In genomic region chr1:179142177-179142576, GRCm38 (mm10) we compare ENCODE assay signal across 9 mouse cellular contexts.
DNase-seq lines count a peak whose midpoint lies in the region; ATAC-seq and TF ChIP-seq lines count a peak whose summit lies in the region.
"Had no signal": no experiment of that assay in that cellular context is flagged by ENCODE, and none has a peak within 500 bp of the region (broad histone marks: within the 10 kb centered on the region; RNA-seq: fewer than 3 reads in every experiment).

No protein-coding gene starts in this region.

- no peak for TF ChIP-seq EP300 in stomach, postnatal 0 days (optimal IDR thresholded peaks at IDR 0.05)

- H3K9ac ChIP-seq in heart, embryonic 12.5 days, result no peak overlapping the region
- no peak overlapping the region for H3K9ac ChIP-seq in stomach, postnatal 0 days (ENCODE audit: low read length)

- no peaks in the 10 kb centered on the region for H3K27me3 ChIP-seq in heart, embryonic 12.5 days (replicated peaks)
- no peaks in the 10 kb centered on the region for H3K27me3 ChIP-seq in stomach, postnatal 0 days (ENCODE audit: control insufficient read depth, insufficient read depth, low read length)

- peaks cover 6% of the 10 kb centered on the region for H3K4me1 ChIP-seq in heart, embryonic 12.5 days (replicated peaks)
- no peaks in the 10 kb centered on the region for H3K4me1 ChIP-seq in stomach, postnatal 0 days (replicated peaks; ENCODE audit: control insufficient read depth, insufficient read depth)

- H3K4me3 ChIP-seq in heart, embryonic 12.5 days, result no peak overlapping the region
- H3K4me3 ChIP-seq in stomach, postnatal 0 days (ENCODE audit: low read depth, low read length), result no peak overlapping the region
- H3K4me3 ChIP-seq: erythroblast, embryonic 14.5 days had no signal

- H3K4me2 ChIP-seq in heart, embryonic 12.5 days, result no peak overlapping the region
- H3K4me2 ChIP-seq in stomach, postnatal 0 days (replicated peaks; ENCODE audit: low read depth), result no peak overlapping the region

- 25% methylated on average over 3 of the region's 3 CpGs for WGBS in heart, embryonic 12.5 days
- WGBS in stomach, postnatal 0 days, result 33% methylated on average over 3 of the region's 3 CpGs

- no peaks in the 10 kb centered on the region for H3K36me3 ChIP-seq in heart, embryonic 12.5 days
- H3K36me3 ChIP-seq in stomach, postnatal 0 days (ENCODE audit: control insufficient read depth, insufficient read depth, low read length), result no peaks in the 10 kb centered on the region

- peak; percentile 81 for TF ChIP-seq CTCF in stomach, postnatal 0 days (IDR thresholded peaks at IDR 0.05; ENCODE audit: low read depth)

- H3K9me3 ChIP-seq in heart, embryonic 12.5 days (replicated peaks), result no peaks in the 10 kb centered on the region
- H3K9me3 ChIP-seq in stomach, postnatal 0 days (ENCODE audit: control insufficient read depth, low read length), result no peaks in the 10 kb centered on the region

- no peak overlapping the region for H3K27ac ChIP-seq in heart, embryonic 12.5 days (ENCODE audit: poor library complexity, severe bottlenecking)
- no peak overlapping the region for H3K27ac ChIP-seq in stomach, postnatal 0 days (replicated peaks)

- peak; percentile 33; the same call in 1 of the 2 replicates for ATAC-seq in heart, embryonic 12.5 days (ENCODE audit: insufficient number of reproducible peaks, low FRiP score)
- peak; percentile 44; the same call in 1 of the 2 replicates for ATAC-seq in stomach, postnatal 0 days (ENCODE audit: low FRiP score, low TSS enrichment)

- DNase-seq in layer of hippocampus, adult 11-12 months (ENCODE audit: low spot score), result peak; percentile 62
- no peak for DNase-seq in layer of hippocampus, adult 9-11 months
- peak; percentile 90 for DNase-seq in NIH3T3 (ENCODE audit: low read depth)
- DNase-seq in cerebellum, adult 9-11 months, result peak; percentile 72
- DNase-seq in kidney, postnatal 10 days, result peak; percentile 67
- DNase-seq in lung, postnatal 14 days, result peak; percentile 64
- peak; percentile 54 for DNase-seq in stomach, postnatal 0 days (ENCODE audit: low spot score)
